Mouse (Mus musculus): ENCODE measurements at regions not wholly inside any gene's neighbourhood (a gene's known extent, or its start where the extent isn't known, plus 50 kb on each side); places are given as distances from the start of the nearest gene placed in this dataset.

GRCm38 (mm10) chr2:142964340-142964739 lies 63.0 kb upstream of the Kif16b start:
- DNase-seq (ENCODE audit: extremely low spot score, low spot score), result no peak

- peak; percentile 47 for DNase-seq (ENCODE audit: extremely low spot score, low spot score)
Measured at GRCm38 (mm10) chr2:142967250-142967649, 65.9 kb upstream of the Kif16b start.

GRCm38 (mm10) chr2:142980771-142981170 lies 79.4 kb upstream of the Kif16b start:
- DNase-seq (ENCODE audit: extremely low spot score, low spot score), result no peak

GRCm38 (mm10) chr2:142988691-142989090 lies 74.1 kb upstream of the Snrpb2 start:
- DNase-seq (ENCODE audit: extremely low spot score, low spot score), result no peak

GRCm38 (mm10) chr2:142996088-142996487 lies 66.8 kb upstream of the Snrpb2 start:
- DNase-seq (ENCODE audit: extremely low spot score, low spot score), result no peak

GRCm38 (mm10) chr2:143002874-143003273 lies 60.0 kb upstream of the Snrpb2 start:
- no peak for DNase-seq (ENCODE audit: extremely low spot score, low spot score)

- DNase-seq (ENCODE audit: extremely low spot score, low spot score), result no peak
Measured at GRCm38 (mm10) chr2:143003341-143003740, 59.5 kb upstream of the Snrpb2 start.

GRCm38 (mm10) chr2:143011380-143011779 lies 51.5 kb upstream of the Snrpb2 start:
- DNase-seq (ENCODE audit: extremely low spot score, low spot score), result no peak

All from neural tube, embryonic 10.5 days (tissue).